Mouse (Mus musculus) liver, embryonic 11.5 days (tissue): ENCODE measurements around the gene Fzr1. TPM values are rescaled to one million over a fixed set of nuclear protein-coding genes. Genes with fewer than 3 reads are reported as not detected.

Experiments
- ATAC-seq: fragments of 200-750 bp; cut with Nextera tagmentation; replicated peaks from 2 replicates; pipeline ENCODE4 v1.8.0; 2017; ENCODE audit warnings: moderate number of reproducible peaks, mild to moderate bottlenecking, moderate TSS enrichment, moderate library complexity; ENCODE audit not compliant: low FRiP score
- DNase-seq: peaks from one replicate; pipeline ENCODE4 v3.0.0-alpha.2; 2017; ENCODE audit warnings: low spot score
- H3K27ac ChIP-seq: fragments of 300-500 bp; sonication (generic); 2 replicates; pipeline ENCODE4 v1.5.1; 2014; ENCODE audit warnings: mild to moderate bottlenecking, low read depth, low read length, control low read depth
- H3K27me3 ChIP-seq: fragments of 300-500 bp; sonication (generic); replicated peaks from 2 replicates; pipeline ENCODE4 v1.6.1; 2014; ENCODE audit warnings: low read length, mixed read lengths; ENCODE audit not compliant: control insufficient read depth, insufficient read depth
- H3K36me3 ChIP-seq: fragments of 300-500 bp; sonication (generic); 2 replicates; pipeline ENCODE4 v1.6.1; 2014; ENCODE audit warnings: mild to moderate bottlenecking, low read length, moderate library complexity, mixed read lengths; ENCODE audit not compliant: control insufficient read depth, insufficient read depth
- H3K4me1 ChIP-seq: fragments of 300-500 bp; sonication (generic); replicated peaks from 2 replicates; pipeline ENCODE4 v1.6.1; 2014; ENCODE audit warnings: low read length, mixed read lengths; ENCODE audit not compliant: control insufficient read depth, insufficient read depth
- H3K4me2 ChIP-seq: fragments of 300-500 bp; sonication (generic); 2 replicates; pipeline ENCODE4 v1.6.1; 2014; ENCODE audit warnings: mild to moderate bottlenecking, control low read depth, moderate library complexity
- H3K4me3 ChIP-seq: fragments of 300-500 bp; sonication (generic); 2 replicates; pipeline ENCODE4 v1.5.1; 2014; ENCODE audit warnings: low read depth, low read length, control low read depth
- H3K9ac ChIP-seq: fragments of 300-500 bp; sonication (generic); 2 replicates; pipeline ENCODE4 v1.6.1; 2014; ENCODE audit warnings: low read depth, low read length, control low read depth
- H3K9me3 ChIP-seq: fragments of 300-500 bp; sonication (generic); 2 replicates; pipeline ENCODE4 v1.6.1; 2016; ENCODE audit warnings: low read length, inconsistent platforms, mixed read lengths; ENCODE audit not compliant: control insufficient read depth
- WGBS: fragments of 180-500 bp; shearing (Covaris S2); extraction: QIAGEN DNeasy Blood & Tissue Kit; methylation state at CpG from one replicate; pipeline ENCODE4 v1.1.7; 2014; 5-methylcytosine and 5-hydroxymethylcytosine counted together
- polyA plus RNA-seq: library from polyadenylated mRNA; unstranded; fragments of >200 nt; fragmentation: Nextera tagmentation; extraction: Ambion mirVana; gene quantifications from 2 replicates; pipeline ENCODE4 v1.2.1, GENCODE M21; 2014

Gene Fzr1
- polyA plus RNA-seq, 1 experiment from 2014 or later, result 74.0 TPM

GRCm38 (mm10) chr10:81363436-81364346 is 14.6 kb downstream of the Fzr1 start:
- H3K4me2 ChIP-seq, result peak overlapping the region; percentile 61
- H3K4me3 ChIP-seq, result peak overlapping the region; percentile 18
- H3K9me3 ChIP-seq, result no peaks in the 10 kb centered on the region
- H3K9ac ChIP-seq, result peak overlapping the region; percentile 32
- H3K27me3 ChIP-seq, result no peaks in the 10 kb centered on the region
- peak overlapping the region; percentile 70 for H3K27ac ChIP-seq
- 28% methylated on average over 54 of the region's 54 CpGs for WGBS
- H3K36me3 ChIP-seq, result peaks cover 35% of the 10 kb centered on the region
- ATAC-seq, result peak; percentile 27; the same call in 1 of the 2 replicates
- H3K4me1 ChIP-seq, result peaks cover 67% of the 10 kb centered on the region
- no peak for DNase-seq

GRCm38 (mm10) chr10:81362336-81362949 is 15.9 kb downstream of the Fzr1 start:
- Histone ChIP-seq H3K27ac (peak overlapping the region; percentile 70), H3K9ac (peak overlapping the region; percentile 32; the same call in 1 of the 2 replicates), H3K27me3 (no peaks in the 10 kb centered on the region), H3K4me1 (peaks cover 78% of the 10 kb centered on the region), H3K4me3 (peak overlapping the region; percentile 16), H3K9me3 (no peaks in the 10 kb centered on the region), H3K4me2 (peak overlapping the region; percentile 61), H3K36me3 (peaks cover 22% of the 10 kb centered on the region; the same call in 1 of the 2 replicates)
- WGBS, result 49% methylated on average over 12 of the region's 12 CpGs
- ATAC-seq (peak; percentile 79), DNase-seq (no peak)

DNA sequence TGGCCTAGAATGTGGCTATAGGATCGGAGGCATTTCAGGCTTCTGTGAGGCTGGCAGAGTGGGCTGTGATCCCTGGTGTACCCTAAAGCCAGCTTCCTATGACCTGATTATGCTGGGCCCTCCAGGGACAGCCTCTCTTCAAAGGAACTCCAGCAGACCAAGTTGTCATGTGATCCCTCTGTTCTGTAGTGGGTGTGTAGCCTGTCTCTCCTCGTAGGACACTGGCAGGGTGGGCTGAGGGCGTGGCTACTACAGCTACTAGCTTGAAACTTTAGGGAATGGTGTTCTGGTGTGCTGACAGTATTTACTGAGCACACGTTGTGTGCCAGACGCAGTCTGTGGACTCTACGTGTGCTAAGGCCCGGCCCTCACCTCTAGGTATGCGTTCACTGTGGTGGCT is 17.6 kb downstream of the Fzr1 start:
- Histone ChIP-seq H3K36me3 (peaks cover 16% of the 10 kb centered on the region; the same call in 1 of the 2 replicates), H3K4me1 (peaks cover 90% of the 10 kb centered on the region), H3K4me3 (no peak overlapping the region), H3K27ac (peak overlapping the region; percentile 47; the same call in 1 of the 2 replicates), H3K27me3 (no peaks in the 10 kb centered on the region), H3K4me2 (peak overlapping the region; percentile 2), H3K9me3 (no peaks in the 10 kb centered on the region), H3K9ac (peak overlapping the region; percentile 0)
- DNase-seq (no peak), ATAC-seq (no peak)
- whole genome bisulfite sequencing, result 69% methylated on average over 8 of the region's 8 CpGs

DNA sequence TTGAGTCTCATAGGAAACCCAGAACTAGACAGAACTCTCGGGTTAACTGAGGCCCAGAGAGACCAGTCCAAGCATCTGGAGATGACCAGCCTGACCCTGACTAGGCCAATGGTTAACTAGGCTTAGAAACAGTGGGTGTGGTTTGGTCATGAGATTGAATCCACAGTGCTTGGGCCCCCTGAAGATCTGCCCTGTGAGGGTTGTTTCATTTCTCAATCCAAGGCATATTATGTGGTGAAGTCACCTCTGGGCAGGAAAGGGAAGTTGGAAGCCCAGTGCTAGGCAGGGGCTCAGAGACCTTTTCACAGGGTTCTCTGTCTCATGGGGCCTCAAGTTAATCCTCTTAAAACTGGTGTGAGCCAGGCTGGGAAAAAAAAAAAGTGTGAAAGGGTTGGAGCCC is 19.5 kb downstream of the Fzr1 start:
- Histone ChIP-seq H3K27ac (peak overlapping the region; percentile 77), H3K4me1 (peaks cover 84% of the 10 kb centered on the region), H3K4me2 (peak overlapping the region; percentile 99), H3K9ac (peak overlapping the region; percentile 90), H3K9me3 (no peaks in the 10 kb centered on the region), H3K4me3 (peak overlapping the region; percentile 94), H3K36me3 (peaks cover 16% of the 10 kb centered on the region; the same call in 1 of the 2 replicates), H3K27me3 (no peaks in the 10 kb centered on the region)
- no peak for ATAC-seq
- WGBS, result 37% methylated on average over 1 of the region's 1 CpGs
- no peak for DNase-seq

GRCm38 (mm10) chr10:81358209-81358608 is 20.1 kb downstream of the Fzr1 start:
- Histone ChIP-seq H3K27me3 (no peaks in the 10 kb centered on the region), H3K4me3 (peak overlapping the region; percentile 94), H3K4me2 (peak overlapping the region; percentile 99), H3K9ac (peak overlapping the region; percentile 90), H3K36me3 (peaks cover 13% of the 10 kb centered on the region; the same call in 1 of the 2 replicates), H3K4me1 (peaks cover 78% of the 10 kb centered on the region), H3K27ac (peak overlapping the region; percentile 83), H3K9me3 (no peaks in the 10 kb centered on the region)
- no peak for ATAC-seq
- WGBS, result 26% methylated on average over 4 of the region's 4 CpGs
- no peak for DNase-seq

DNA sequence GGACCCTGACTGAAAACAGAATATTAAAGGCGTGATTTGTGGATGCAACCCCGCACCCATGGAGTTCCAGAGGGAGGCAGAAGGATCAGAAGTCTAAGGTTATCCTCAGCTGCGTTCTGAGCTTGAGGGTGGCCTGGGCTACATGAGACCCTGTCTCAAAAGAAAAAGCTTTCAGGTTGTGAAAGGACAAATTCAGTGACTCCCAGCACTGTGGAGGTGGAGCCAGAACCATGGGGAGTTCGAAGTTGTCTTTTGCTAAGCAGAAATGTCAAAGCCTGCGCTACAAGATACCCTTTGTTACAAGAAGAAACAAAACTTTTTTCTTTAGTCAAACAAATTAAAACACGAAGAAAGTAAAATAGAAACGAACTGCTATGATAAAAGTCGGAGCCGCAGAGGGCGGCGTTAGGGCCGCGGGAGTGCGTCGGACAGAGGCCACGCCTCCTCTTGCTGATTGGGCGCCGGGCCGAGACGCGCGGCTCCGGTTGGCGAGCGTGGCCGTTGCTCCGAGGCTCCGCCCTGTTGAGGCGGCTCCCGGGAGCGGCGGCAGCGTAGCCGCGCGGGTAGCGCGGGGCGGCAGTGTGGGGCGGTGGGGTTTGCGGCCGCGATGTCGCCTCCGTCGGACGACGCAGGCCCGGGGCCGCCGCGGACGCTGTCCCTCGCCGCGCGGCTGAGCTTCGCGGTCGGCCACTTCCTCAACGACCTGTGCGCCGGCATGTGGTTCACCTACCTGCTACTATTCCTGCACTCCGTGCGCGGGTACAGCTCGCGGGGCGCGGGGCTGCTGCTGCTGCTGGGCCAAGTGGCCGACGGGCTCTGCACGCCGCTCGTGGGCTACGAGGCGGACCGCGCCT is 21.1 kb downstream of the Fzr1 start, which contains the start of gene Mfsd12:
Mfsd12 (plus strand) TSS at position 501 of the 854 bp plus-strand sequence.
- Histone ChIP-seq H3K9ac (peak within 1 kb of the TSS; percentile 90), H3K27ac (peak within 1 kb of the TSS; percentile 83), H3K4me3 (peak within 1 kb of the TSS; percentile 94), H3K4me1 (peaks cover 76% of the 10 kb centered on the region), H3K27me3 (no peaks in the 10 kb centered on the region), H3K36me3 (peaks cover 10% of the 10 kb centered on the region; the same call in 1 of the 2 replicates), H3K4me2 (peak within 1 kb of the TSS; percentile 99), H3K9me3 (no peaks in the 10 kb centered on the region)
- DNase-seq (peak; percentile 85), ATAC-seq (peak; percentile 85)
- 2% methylated on average over 76 of the region's 79 CpGs for WGBS

GRCm38 (mm10) chr10:81356352-81356990 is 21.8 kb downstream of the Fzr1 start:
- ATAC-seq (no peak), DNase-seq (no peak)
- Histone ChIP-seq H3K9me3 (no peaks in the 10 kb centered on the region), H3K36me3 (peaks cover 10% of the 10 kb centered on the region; the same call in 1 of the 2 replicates), H3K27ac (peak overlapping the region; percentile 66; the same call in 1 of the 2 replicates), H3K4me1 (peaks cover 76% of the 10 kb centered on the region), H3K27me3 (no peaks in the 10 kb centered on the region), H3K4me2 (peak overlapping the region; percentile 99), H3K9ac (peak overlapping the region; percentile 54), H3K4me3 (peak overlapping the region; percentile 94)
- WGBS, result 36% methylated on average over 12 of the region's 12 CpGs
